Mouse (Mus musculus) megakaryocyte, embryonic 14.5 days (primary cell): ENCODE measurements around the gene Svep1. TPM values are rescaled to one million over a fixed set of nuclear protein-coding genes. Genes with fewer than 3 reads are reported as not detected.

ENCODE experiments used
- H3K27me3 ChIP-seq: replicated peaks from 2 replicates; pipeline ENCODE3; 2012; ENCODE audit warnings: inconsistent platforms
- H3K36me3 ChIP-seq: replicated peaks from 2 replicates; pipeline ENCODE3; 2012; ENCODE audit warnings: low read length, inconsistent platforms, mixed read lengths
- H3K4me1 ChIP-seq: 2 replicates; pipeline ENCODE4 v1.6.1; 2012; ENCODE audit warnings: inconsistent platforms
- H3K4me3 ChIP-seq: replicated peaks from 2 replicates; pipeline ENCODE3; 2012; ENCODE audit warnings: moderate library complexity, mild to moderate bottlenecking, inconsistent platforms
- H3K9me3 ChIP-seq: 2 replicates; pipeline ENCODE4 v1.6.1; 2012; ENCODE audit warnings: inconsistent platforms
- FLI1 ChIP-seq: IDR thresholded peaks from 2 replicates; pipeline ENCODE4 v1.6.1; 2012; ENCODE audit warnings: low read length, inconsistent platforms, mixed read lengths
- GATA1 ChIP-seq: IDR thresholded peaks from 3 replicates; pipeline ENCODE4 v1.6.1; 2012; ENCODE audit warnings: mixed read lengths, low read length, inconsistent platforms, borderline replicate concordance
- polyA plus RNA-seq: library from polyadenylated mRNA; stranded (reverse); fragments of >175 nt; gene quantifications from 2 replicates; pipeline ENCODE4 v1.2.3, GENCODE M21; 2012; ENCODE audit warnings: low replicate concordance; ENCODE audit not compliant: insufficient read depth

Gene Svep1
- polyA plus RNA-seq, 1 experiment = not detected

DNA sequence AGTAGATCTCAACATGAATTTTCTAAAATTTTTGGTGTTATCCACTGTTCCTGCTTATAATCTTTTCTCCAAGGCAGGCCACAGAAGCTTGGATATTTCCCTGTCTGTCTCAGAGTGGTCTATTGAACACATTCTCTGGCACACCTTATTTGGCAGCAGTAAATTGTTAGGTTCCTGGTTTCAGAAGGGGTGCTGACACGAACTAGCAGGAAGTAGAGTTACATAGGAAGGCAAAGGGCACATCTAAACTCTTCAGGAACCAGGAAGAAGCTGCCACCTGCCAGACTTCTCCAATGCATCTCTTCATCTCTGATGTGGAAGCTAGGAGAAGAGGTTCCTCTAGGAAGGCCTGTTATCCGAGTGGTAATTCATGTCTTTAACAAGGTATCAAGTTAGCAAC, 141.9 kb downstream of the Svep1 start:
- Histone ChIP-seq H3K4me3 (no peak overlapping the region), H3K27me3 (peaks cover 6% of the 10 kb centered on the region), H3K4me1 (peaks cover 6% of the 10 kb centered on the region; the same call in 1 of the 2 replicates), H3K36me3 (no peaks in the 10 kb centered on the region), H3K9me3 (peaks cover 16% of the 10 kb centered on the region)
- TF ChIP-seq FLI1 (no peak), GATA1 (no peak)

GRCm38 (mm10) chr4:58062933-58063332, 143.7 kb downstream of the Svep1 start:
- Histone ChIP-seq H3K4me1 (peaks cover 6% of the 10 kb centered on the region; the same call in 1 of the 2 replicates), H3K9me3 (no peaks in the 10 kb centered on the region), H3K4me3 (no peak overlapping the region), H3K27me3 (peaks cover 3% of the 10 kb centered on the region), H3K36me3 (no peaks in the 10 kb centered on the region)
- TF ChIP-seq FLI1 (no peak), GATA1 (no peak)

DNA sequence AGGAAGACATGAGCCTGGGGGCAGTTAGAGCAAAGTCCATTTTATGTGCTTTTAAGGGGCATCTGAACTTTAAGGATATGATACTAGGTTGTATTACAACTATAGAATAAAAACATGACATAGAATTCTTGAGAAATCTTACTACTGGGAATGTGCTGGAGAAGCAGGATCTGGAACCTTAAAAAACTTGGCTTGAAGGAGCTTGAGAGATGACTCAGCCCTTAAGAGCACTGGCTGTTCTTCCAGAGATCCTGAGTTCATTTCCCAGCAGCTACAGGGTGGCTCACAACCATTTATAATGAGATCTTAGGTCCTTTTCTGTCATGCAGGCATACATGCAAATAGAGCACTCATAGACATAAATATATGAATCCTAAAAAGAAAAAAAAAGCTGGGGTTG, 151.0 kb downstream of the Svep1 start:
- H3K27me3 ChIP-seq = peaks cover 16% of the 10 kb centered on the region
- no peak overlapping the region for H3K4me3 ChIP-seq
- no peaks in the 10 kb centered on the region for H3K9me3 ChIP-seq
- TF ChIP-seq GATA1 (no peak), FLI1 (no peak)
- H3K4me1 ChIP-seq = peaks cover 4% of the 10 kb centered on the region
- H3K36me3 ChIP-seq = no peaks in the 10 kb centered on the region

DNA sequence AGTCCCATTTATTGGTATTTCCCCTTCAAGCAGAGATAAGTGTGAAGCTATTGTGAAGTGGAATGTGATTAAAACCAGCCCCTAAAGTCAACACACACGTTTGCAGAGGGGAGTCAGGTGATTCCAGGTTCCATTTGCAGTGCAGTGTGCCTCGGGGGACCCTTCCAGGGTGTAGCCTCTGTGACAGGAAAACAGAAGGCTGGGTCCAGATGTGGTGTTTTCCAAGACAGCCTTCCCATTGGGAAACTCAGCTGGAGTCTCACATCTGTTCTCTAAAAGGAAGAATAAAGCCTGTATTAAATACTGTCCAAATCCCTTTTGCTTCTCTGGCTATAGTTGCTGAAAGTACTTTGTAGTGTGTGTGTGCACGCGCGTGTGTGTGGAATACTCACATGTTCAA, 152.2 kb downstream of the Svep1 start:
- Histone ChIP-seq H3K9me3 (no peaks in the 10 kb centered on the region), H3K36me3 (no peaks in the 10 kb centered on the region), H3K4me3 (no peak overlapping the region), H3K4me1 (peaks cover 10% of the 10 kb centered on the region), H3K27me3 (peaks cover 17% of the 10 kb centered on the region)
- no peak for TF ChIP-seq FLI1
- no peak for TF ChIP-seq GATA1

DNA sequence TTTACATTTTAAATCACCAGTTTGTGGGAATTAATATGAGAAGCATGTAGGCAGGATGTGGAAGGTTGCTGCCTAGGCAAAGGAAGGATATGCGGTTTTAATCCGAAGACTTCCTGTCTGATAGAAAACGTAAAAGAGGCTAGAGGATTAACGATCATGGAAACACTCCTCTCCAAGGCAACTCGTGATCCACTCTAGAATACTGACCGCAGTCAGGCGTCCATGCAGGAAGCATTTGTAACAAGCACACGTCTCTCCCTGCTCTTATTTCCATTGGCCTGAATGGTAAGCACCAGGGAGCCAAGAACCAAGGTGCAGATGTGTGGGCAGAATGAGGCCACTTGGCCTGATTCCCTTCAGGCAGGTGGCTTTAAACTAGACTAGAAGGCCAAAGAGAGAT, 155.9 kb downstream of the Svep1 start:
- Histone ChIP-seq H3K9me3 (no peaks in the 10 kb centered on the region), H3K4me1 (peaks cover 10% of the 10 kb centered on the region), H3K27me3 (peaks cover 21% of the 10 kb centered on the region), H3K36me3 (no peaks in the 10 kb centered on the region), H3K4me3 (peak overlapping the region; percentile 42)
- no peak for TF ChIP-seq FLI1
- TF ChIP-seq GATA1 = no peak

- TF ChIP-seq GATA1 (no peak), FLI1 (no peak)
- H3K4me1 ChIP-seq = peaks cover 10% of the 10 kb centered on the region
- H3K27me3 ChIP-seq = peaks cover 21% of the 10 kb centered on the region
- no peaks in the 10 kb centered on the region for H3K36me3 ChIP-seq
- H3K9me3 ChIP-seq = no peaks in the 10 kb centered on the region
- no peak overlapping the region for H3K4me3 ChIP-seq
Measured at GRCm38 (mm10) chr4:58050276-58050675, 156.4 kb downstream of the Svep1 start.

DNA sequence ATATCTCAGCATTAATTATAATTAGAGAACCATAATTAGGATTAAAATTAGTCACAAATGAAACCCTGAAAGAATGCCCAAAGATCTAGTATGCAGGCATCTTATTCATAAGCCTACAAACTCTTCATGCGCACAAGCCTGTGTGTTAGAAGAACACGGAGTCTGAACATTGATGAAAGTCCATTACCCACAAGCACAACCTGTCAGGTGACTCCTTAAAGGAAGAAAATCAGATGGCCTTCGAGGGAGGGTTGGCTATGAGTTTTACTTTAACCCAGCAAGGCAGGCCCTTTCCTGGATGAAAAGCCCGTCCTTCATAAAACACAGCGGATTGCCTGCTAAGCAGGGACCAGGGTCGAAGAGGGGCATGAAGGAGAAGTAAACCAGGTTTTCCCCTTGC, 161.8 kb downstream of the Svep1 start:
- Histone ChIP-seq H3K4me3 (no peak overlapping the region), H3K4me1 (no peaks in the 10 kb centered on the region), H3K9me3 (no peaks in the 10 kb centered on the region; the same call in 1 of the 2 replicates), H3K27me3 (peaks cover 11% of the 10 kb centered on the region), H3K36me3 (no peaks in the 10 kb centered on the region)
- TF ChIP-seq GATA1 (no peak), FLI1 (no peak)

GRCm38 (mm10) chr4:58044356-58044755, 162.3 kb downstream of the Svep1 start:
- TF ChIP-seq GATA1 (no peak), FLI1 (no peak)
- Histone ChIP-seq H3K36me3 (no peaks in the 10 kb centered on the region), H3K4me1 (no peaks in the 10 kb centered on the region)

GRCm38 (mm10) chr4:58040093-58040492, 166.6 kb downstream of the Svep1 start:
- Histone ChIP-seq H3K36me3 (no peaks in the 10 kb centered on the region), H3K9me3 (no peaks in the 10 kb centered on the region; the same call in 1 of the 2 replicates), H3K4me3 (no peak overlapping the region), H3K4me1 (no peaks in the 10 kb centered on the region; the same call in 1 of the 2 replicates), H3K27me3 (peaks cover 3% of the 10 kb centered on the region)
- TF ChIP-seq FLI1 = no peak
- no peak for TF ChIP-seq GATA1

More at GRCm38 (mm10) chr4:58044356-58044755, 162.3 kb downstream of the Svep1 start:
- Histone ChIP-seq H3K4me3 (no peak overlapping the region), H3K27me3 (peaks cover 11% of the 10 kb centered on the region), H3K9me3 (no peaks in the 10 kb centered on the region; the same call in 1 of the 2 replicates)

DNA sequence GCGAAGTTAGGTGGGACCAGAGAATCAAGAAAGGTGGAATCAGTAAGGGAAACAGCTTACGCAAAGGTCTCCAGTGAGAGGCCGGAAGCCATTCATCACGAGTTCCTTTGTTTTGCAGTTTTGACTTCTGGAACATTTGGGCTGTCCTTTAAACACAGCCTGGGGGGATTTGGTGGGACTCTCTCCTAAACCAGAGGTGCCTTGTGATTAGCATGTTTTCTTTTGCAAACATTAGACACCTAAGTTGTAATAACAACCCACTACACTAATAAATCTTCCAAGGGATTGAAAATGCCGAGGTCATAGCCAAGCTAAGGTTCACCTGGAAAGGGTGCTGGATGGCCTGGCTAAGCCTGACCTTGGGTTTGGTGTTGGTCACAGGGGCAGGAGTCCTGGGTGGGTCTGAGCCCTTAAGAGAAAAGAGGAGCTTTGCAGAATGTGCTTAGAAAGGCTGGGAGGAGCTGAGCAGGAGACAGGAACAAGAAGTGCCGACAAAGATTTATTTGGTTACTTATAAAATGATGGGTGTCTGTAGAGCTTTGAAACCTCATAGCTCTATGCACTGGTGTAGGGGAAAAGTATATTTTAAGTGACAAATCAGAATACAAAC, 169.5 kb downstream of the Svep1 start:
- Histone ChIP-seq H3K27me3 (peaks cover 7% of the 10 kb centered on the region), H3K4me1 (peaks cover 8% of the 10 kb centered on the region), H3K9me3 (no peaks in the 10 kb centered on the region), H3K36me3 (no peaks in the 10 kb centered on the region), H3K4me3 (no peak overlapping the region)
- TF ChIP-seq FLI1 (no peak), GATA1 (no peak)

DNA sequence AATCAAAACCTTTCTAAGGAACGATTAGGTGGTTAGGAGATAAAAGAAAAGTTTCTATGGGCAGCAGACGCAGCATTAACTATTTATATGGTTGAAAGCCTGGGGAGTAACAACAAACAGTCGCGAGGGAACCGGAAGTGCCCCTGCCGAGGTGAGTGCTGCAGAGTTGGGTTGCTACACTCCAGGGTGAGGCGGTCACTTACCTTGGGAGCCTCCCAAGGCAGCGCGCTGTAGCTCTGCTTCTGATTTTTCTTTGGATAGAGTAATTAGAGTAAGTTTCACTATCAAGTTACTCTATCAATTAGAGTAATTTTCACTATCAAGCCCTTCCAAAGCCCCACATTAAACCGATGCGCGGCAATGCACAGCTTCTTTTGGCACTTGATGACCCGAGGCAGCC, 172.0 kb downstream of the Svep1 start:
- Histone ChIP-seq H3K4me1 (peaks cover 8% of the 10 kb centered on the region), H3K36me3 (no peaks in the 10 kb centered on the region), H3K27me3 (peaks cover 4% of the 10 kb centered on the region), H3K4me3 (no peak overlapping the region), H3K9me3 (peaks cover 8% of the 10 kb centered on the region)
- TF ChIP-seq FLI1 (no peak), GATA1 (no peak)
